Mouse (Mus musculus): ENCODE results near the gene Tox2. TPM values are rescaled to one million over a fixed set of nuclear protein-coding genes. Genes with fewer than 3 reads are reported as not detected.
A peak's percentile ranks its signal among the peaks of the same experiment; 100 is the strongest.

Gene Tox2
- total RNA-seq (2021): 10 to 100 TPM; 23.9 to 26.4 TPM

DNA sequence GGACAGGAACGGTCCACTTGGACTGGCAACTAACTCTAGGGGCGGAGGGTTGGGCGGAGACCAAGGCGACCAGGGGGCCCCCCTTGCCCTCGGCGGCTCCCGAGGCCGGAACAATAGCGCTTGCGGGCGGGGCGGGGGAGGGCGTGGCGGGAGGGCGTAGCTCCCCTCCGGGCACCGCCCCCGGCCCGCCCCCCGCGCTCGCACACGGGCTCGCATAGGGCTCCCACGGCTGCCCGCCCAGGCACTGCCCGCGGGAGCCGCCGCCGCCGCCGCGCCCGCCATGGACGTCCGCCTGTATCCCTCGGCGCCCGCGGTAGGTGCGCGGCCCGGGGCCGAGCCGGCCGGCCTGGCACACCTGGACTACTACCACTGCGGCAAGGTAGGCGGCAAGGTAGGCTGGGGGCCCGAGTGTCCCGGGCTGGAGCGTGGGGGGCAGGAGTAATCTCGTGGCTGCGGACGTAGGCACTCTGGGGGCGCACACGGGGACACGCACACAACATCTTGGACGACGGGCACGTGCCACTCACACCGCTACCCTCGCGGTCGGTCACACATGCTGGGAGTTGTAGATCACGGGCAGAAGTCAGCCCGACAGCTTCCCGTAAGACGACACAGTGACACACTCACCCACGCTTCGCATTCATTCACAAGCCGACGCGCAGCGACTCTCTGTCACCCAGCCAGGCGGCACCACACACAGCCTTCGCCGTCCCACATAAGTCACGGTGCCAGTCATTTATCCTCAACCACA lies at the start of gene Tox2:
Gene Tox2, plus strand, starts transcription at position 242 of the 751 bp plus-strand sequence.
- peak; percentile 54 to 72 for DNase-seq (ENCODE audit: extremely low spot score in 1 of 2, low spot score in 2 of 2)
- intact Hi-C loops (cut with DNase I): loop anchor here (10.0 kb wide), 1 partner anchor 112 kb away; no protein-coding TSS in a partner anchor

DNA sequence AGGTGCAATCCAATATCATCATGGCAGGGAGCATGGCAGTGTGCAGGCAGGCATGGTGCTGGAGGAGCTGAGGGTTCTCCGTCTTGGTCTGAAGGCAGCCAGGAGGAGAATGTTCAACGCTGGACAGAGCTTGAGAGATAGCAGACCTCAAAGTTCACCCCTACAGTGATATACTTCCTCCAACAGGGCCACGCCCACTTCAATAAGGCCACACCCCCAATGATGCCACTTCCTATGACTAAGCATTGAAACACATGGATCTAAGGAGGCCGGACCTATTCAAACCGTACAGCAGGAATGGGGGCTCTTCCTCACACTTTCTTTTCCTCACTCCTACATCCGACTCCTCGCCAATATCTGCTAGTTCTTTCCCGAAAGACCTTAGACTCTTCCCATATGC lies 48.3 kb upstream of the Tox2 start:
- no peak for DNase-seq (ENCODE audit: extremely low spot score in 1 of 2, low spot score in 2 of 2)
- intact Hi-C loops (cut with DNase I): no loop called here

DNA sequence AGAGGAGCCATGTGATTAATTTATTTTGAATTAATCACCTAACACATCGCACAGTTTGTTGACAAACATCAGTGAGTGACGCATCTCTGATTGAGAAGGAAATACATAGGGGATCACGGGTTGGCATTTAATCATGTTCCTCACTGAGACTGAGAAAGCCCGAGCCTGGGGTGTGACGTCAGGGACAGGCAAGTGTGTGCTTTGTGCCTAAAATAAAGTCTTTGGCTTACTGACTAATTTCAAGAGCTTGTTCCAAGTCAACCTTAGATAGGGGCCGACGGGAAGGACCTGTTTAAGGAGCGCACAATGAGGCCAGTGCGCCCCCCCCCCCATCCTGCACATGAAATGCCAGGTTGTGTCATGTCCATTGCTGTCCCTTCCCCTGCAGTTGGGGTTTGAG lies 43.9 kb upstream of the Tox2 start:
- intact Hi-C loops (cut with DNase I): no loop called here
- no peak for DNase-seq (ENCODE audit: extremely low spot score in 1 of 2, low spot score in 2 of 2)

DNA sequence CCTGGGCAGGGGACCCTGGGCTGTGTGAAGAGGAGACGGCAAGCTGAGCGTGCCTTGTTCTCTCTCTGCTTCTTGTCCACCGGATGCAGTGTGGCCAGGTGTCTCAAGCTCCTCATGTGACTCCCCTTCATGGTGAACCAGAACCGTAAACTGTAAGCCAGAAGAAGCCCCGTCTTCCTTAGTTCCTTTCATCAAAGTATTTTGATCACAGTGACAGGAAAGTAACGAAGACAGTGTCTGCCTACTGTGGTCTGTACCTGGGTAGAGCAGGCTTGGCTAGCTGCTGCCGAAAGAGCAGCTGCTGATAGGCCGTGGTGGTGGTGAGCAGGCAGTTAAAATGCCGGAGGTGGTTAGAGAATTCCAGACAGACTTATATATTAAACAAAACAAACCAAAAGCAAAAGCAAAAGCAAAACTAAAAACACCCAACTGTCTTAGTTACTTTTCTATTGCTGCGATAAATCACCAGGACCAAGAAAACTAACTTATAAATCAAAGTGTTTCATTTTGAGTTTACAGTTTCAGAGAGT lies 38.4 kb upstream of the Tox2 start:
- intact Hi-C loops (cut with DNase I): no loop called here
- DNase-seq (ENCODE audit: extremely low spot score in 1 of 2, low spot score in 2 of 2): no peak

DNA sequence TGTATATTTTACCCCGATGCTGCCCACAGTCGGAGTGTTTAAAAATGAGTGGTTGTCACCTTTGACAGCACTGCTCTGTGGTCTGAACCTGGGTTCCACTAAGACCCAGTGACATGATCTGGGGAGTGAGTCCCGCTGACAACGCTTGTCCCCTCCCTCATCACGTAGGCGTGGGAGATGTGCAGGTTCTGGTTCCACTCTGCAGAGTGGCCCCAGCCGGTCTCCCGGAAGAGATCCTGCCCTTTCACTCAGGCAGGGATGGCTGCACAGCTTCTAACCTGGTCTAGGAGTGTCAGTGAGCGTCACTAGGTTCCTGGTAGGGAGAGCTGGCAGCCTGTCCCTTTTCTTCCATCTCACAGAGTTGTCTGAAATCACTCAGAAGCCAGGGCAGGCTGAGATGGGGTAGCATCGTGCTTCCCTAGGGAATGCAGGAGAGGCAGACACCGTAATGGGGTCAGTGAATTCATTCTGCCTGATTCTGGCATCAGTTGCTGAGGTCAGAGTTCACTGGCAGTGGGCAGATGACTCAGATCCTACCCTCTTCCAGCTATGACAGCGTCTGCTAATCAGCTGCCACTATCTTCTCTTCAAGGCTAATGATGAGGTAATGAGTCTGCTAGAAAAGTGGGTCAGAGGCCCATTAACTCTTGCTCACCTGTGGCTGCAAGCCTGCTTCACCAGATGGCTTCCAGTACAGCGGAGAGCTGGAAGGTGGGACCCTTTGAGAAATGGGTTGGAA lies 36.7 kb upstream of the Tox2 start:
- intact Hi-C loops (cut with DNase I): no loop called here
- DNase-seq (ENCODE audit: extremely low spot score in 1 of 2, low spot score in 2 of 2): no peak

DNA sequence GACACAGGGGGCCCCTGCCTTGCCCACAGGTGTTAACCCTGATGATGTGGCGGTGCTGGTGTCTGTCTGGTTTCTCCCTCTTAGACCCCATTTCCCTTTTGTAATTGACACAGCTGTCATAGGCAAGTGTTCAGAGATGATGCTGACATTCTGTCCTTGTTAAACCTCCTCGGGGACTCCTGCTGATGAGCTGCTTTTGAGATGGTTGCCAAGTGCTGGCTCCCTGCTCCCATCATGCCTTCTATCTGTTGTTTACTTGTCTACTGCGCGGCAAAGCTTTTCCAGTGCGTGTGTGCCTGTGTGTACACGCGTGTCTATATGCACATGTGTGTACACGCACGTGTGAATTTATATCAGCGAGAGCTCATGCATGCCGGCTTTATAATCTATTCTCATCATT lies 31.0 kb upstream of the Tox2 start:
- DNase-seq (ENCODE audit: extremely low spot score in 1 of 2, low spot score in 2 of 2): no peak
- intact Hi-C loops (cut with DNase I): loop anchor here (5.0 kb wide), 1 partner anchor 50 kb away; no protein-coding TSS in a partner anchor

DNA sequence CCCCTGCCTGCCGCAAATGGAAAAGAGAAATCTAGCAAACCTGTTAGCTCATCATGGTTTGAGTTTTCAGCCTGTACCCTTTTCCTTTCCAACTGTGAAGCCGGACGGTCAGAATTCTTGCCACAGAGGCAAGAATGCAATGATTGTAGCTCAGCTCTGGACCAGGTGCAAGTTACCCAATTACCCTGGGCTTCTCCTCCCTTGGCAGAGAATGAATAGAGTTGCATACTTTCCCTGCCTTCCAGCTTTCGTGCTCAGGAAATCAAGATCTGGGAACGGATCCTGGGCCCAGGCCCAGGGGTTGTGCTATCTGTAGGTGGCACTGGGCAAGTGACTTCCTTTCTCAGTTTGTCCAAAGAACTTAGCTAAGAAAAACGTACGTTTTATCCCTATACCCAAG lies 28.9 kb upstream of the Tox2 start:
- no peak for DNase-seq (ENCODE audit: extremely low spot score in 1 of 2, low spot score in 2 of 2)
- intact Hi-C loops (cut with DNase I): loop anchor here (5.0 kb wide), 1 partner anchor 52 kb away; no protein-coding TSS in a partner anchor

DNA sequence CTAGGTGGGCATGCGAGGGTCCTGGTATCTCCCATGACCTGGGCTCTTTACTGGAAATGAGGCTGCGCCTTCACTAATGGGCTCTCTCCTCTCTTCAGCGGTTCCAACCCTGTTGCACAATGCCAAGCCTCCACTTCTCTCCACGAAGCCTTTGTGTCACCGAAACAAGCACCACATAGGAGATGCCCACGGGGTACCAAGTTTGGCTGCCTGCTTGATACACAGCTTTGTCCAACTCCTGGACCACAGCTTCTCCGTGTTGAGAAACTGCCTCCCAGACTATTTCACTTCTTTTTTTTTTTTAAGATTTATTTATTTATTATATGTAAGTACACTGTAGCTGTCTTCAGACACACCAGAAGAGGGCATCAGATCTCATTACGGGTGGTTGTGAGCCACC lies 27.1 kb upstream of the Tox2 start:
- DNase-seq (ENCODE audit: extremely low spot score in 1 of 2, low spot score in 2 of 2): no peak
- intact Hi-C loops (cut with DNase I): no loop called here

DNA sequence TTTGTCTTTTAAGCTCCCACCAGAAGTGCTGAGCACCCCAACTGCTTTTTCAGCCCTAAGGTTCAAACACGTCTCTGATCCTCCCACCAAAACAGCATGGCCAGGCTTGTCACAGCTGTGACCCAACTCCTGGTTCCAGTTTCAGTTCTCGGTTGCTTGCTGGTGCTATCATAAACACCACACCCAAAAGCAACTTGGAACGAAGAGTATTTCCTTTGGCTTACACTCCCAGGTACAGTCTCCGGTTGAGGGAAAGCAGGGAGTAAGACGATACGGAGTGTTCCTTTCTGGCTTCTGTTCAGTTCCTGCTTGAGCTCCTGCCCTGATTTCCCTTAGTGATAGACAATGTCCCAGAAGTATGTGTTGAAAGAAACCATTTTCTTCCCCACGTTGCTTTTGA lies 26.4 kb upstream of the Tox2 start:
- intact Hi-C loops (cut with DNase I): no loop called here

DNA sequence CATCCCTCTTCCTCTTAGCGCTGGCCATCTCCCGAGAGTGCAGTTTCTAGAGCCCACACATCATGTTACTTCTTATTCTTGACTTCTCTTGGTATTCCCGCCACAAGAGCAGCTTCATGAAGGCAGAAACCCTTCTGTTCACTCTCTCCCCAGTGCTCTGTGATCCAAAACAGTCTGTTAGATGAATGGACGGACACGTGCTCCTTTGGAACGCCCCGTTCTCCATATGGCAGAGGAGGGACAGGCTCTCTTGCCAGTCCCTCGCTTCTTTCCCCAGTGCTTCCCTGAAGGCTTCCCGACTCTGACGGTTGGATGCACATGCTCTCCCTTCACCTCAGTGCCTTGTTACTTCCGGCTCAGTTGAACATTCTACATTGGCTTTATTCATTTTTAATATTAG lies 15.4 kb upstream of the Tox2 start:
- intact Hi-C loops (cut with DNase I): no loop called here
- DNase-seq (ENCODE audit: extremely low spot score in 1 of 2, low spot score in 2 of 2): peak in 1 of 2 experiments; percentile 30

More for the DNA sequence above, 26.4 kb upstream of the Tox2 start:
- no peak for DNase-seq (ENCODE audit: extremely low spot score in 1 of 2, low spot score in 2 of 2)

DNA sequence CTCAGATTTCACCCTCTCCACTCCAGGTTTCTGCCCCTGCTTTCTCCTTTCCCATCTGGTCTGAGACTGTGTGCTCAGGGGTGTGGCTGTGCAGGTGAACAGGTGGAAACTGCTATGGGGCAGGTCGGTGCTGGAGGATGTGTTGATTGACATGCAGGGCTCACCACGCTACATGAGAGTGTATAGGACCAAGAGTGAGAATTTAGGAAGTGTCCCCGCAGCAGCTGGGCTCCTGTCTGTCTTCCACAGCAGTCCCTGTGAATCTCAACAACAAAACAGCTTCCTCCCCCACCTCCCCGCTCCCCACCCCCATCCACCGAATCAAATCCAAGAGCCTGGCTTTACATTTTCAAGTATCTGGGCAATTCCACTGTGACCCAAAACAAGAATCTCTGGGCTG lies 13.3 kb upstream of the Tox2 start:
- intact Hi-C loops (cut with DNase I): no loop called here
- no peak for DNase-seq (ENCODE audit: extremely low spot score in 1 of 2, low spot score in 2 of 2)

DNA sequence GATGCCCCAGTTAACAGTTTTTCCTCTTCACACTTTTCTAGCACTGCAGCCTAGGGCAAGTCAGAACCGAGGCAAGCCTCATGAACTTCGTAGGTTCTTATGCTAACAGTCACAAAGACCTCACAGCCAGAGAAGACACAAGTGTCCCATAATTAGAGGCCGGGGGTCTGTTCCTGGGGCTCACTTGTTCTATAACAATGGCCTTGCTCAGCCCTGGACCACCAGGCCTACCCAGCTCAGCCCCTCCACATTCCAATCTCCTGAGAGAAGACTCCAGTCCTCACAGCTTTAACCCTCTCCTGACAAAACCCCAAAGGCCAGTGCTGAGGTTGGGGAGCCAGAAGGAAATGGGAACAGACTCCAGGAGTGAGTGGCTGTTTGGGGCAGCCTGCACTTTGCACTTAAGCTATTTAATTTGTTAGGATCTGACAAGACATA lies 12.9 kb upstream of the Tox2 start:
- DNase-seq (ENCODE audit: extremely low spot score in 1 of 2, low spot score in 2 of 2): no peak
- intact Hi-C loops (cut with DNase I): no loop called here

DNA sequence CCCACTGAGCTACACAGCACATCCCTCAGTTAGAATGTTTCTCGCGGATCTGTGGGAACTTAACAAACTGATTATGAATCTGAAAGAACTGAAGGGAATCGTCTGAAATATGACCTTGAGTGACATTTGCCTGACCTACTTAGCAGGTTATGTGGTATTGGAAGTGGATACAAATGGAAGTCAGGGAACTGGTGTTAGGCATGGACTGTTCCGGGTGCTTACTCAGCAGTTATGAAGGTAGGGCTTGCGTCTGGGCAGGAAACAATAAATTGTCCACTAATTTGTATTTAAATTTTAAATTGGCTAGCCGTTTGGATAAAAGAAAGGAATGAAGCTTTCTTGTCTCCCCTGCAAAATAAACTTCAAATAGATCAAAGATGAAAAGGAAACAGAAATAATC lies 10.4 kb upstream of the Tox2 start:
- DNase-seq (ENCODE audit: extremely low spot score in 1 of 2, low spot score in 2 of 2): no peak
- intact Hi-C loops (cut with DNase I): no loop called here

DNA sequence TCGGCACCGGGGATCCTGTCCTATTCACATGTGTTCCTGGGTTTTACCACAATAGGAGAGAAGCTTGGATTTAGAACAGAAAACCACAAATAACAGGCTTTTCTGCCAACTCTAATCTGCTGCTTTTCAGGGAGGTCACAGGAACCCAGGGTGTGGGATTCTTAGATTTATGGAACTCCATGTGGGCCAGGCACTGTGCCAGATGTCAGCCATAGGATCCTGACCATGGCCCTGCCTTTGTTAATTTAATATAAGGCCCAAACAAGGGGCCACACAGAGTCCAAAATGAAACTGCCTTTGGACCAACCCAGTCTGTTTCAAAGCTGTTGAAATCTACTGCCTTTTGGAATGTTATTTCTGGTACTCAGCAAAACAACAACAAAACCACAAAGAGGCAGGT lies 8.9 kb upstream of the Tox2 start:
- intact Hi-C loops (cut with DNase I): no loop called here
- no peak for DNase-seq (ENCODE audit: extremely low spot score in 1 of 2, low spot score in 2 of 2)

DNA sequence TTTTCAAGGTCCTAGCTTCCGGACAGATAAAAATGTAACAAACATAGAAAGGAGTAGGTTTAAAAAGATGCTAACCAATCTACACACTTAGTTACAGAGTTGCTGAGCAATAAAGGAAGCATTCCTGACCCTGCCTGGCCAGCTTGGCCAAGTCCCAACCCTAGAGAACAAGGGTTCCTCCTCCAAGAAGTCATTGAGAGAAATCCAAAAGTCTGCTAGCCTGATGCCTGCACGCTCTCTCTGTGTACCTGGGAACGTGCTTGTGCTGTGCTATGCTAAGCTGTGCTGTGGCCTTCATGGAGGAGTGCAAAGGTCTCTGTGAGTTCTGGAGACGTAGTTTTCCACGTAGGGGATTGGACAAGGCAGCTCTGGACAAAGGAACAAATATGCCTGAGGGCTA lies 8.4 kb upstream of the Tox2 start:
- intact Hi-C loops (cut with DNase I): no loop called here

DNA sequence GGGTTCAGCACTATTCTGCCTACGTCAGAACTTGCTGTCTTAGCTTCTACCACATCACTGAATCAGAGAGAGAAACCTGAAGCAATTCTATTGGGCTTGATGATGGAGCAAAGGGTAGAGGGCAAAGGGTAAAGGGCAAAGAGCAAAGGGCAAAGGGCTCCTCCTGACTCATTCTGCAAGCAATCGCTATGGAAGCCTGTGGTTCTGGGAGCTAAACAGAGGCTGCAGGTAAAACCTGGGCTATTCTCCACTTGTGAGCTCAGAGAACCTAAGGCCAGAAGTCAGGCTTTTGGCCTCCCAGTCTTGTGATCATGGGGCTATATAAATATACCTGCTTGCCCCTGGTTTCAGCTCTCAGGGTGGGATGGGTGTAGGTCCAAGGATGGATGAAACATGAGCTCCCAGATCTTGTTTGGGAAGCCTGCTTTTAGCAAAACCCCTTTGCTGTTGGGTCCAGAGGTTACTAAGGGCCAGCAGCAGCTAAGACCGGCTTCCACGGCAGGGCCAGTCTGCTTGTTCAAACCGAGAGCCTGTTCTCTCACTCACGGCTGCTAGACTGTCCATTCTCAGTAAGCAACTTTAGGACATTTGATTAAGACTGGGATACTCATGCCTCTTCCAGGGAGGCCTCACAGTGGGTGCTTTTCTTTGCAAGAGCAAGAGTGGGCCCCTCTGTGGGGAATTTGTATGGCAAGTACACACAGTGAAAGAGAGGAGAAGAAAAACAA lies 7.7 kb upstream of the Tox2 start:
- intact Hi-C loops (cut with DNase I): no loop called here

More for the DNA sequence above, 8.4 kb upstream of the Tox2 start:
- DNase-seq (ENCODE audit: extremely low spot score in 1 of 2, low spot score in 2 of 2): no peak

DNA sequence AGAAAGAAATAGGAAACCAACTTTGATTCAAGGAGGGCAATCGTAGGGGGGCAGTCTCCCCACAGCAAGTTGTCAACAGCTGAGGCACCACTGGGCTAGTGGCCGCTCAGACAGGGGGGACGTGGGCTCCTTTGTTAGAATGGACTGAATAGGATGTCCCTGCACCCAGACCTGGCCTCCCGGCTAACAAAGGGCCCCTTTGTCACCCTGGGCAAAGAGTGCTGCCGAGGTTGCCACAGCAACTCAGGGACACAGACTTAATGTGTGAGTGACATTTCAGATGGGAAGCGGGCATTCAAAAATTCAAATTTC lies 7.1 kb upstream of the Tox2 start:
- intact Hi-C loops (cut with DNase I): no loop called here

More for the DNA sequence above, 7.7 kb upstream of the Tox2 start:
- DNase-seq (ENCODE audit: extremely low spot score in 1 of 2, low spot score in 2 of 2): no peak

DNA sequence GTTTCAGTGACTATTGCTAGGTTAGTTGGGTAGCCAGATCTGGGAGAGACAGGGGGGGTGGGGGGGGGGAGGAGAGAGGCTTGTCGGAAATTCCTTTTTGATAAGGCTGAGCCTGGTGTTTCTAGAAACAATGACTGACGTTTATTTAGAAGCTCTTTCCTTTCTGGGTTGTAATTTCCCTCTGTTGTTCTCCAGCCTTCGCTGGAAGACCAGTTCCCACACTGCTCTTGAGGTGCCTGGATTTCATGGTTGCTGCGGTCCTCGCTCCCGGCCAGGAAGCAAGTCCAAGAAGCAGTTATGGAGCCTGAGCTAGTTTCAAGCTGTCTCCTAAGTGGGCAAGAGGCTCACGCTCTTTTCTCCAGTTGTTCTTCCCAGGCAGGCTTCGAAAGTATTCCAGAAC lies 1.0 kb upstream of the Tox2 start:
- DNase-seq (ENCODE audit: extremely low spot score in 1 of 2, low spot score in 2 of 2): no peak
- intact Hi-C loops (cut with DNase I): loop anchor here (10.0 kb wide), 1 partner anchor 113 kb away; no protein-coding TSS in a partner anchor

More for the DNA sequence above, 7.1 kb upstream of the Tox2 start:
- no peak for DNase-seq (ENCODE audit: extremely low spot score in 1 of 2, low spot score in 2 of 2)

DNA sequence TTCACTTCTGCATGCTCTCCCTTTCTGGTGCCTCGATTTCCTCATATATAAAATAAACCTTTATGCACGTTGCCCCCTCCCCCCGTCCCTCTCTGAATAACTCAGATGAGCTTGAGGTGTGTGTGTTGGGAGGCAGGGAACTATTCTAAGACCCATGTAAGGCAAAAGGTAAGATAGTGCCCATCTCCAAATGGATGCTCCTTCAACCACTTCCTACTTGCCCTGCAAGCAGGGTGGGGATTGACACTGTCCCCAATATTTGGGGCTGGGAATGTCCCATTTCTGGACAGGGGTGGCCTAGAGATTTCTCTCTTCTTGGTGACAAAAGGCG lies 407 bp upstream of the Tox2 start:
- intact Hi-C loops (cut with DNase I): loop anchor here (10.0 kb wide), 1 partner anchor 112 kb away; no protein-coding TSS in a partner anchor
- no peak for DNase-seq (ENCODE audit: extremely low spot score in 1 of 2, low spot score in 2 of 2)
